Mouse (Mus musculus) adrenal gland, postnatal 4 days (tissue): ENCODE measurements around the gene Aif1l. TPM values are rescaled to one million over a fixed set of nuclear protein-coding genes. Genes with fewer than 3 reads are reported as not detected.

Source experiments
- DNase-seq, 2 experiments: peaks; one replicate each; pipeline ENCODE4 v3.0.0; 2021 to 2022; ENCODE audit warnings: low spot score in 2 of 2, mixed read lengths in 2 of 2
- total RNA-seq, 2 experiments: library from RNA; stranded (reverse); gene quantifications; 2 replicates each; pipeline ENCODE4 v1.2.3; 2021

Aif1l gene
- total RNA-seq, 2 experiments from 2014 or later: 31.2 to 49.5 TPM

- no peak for DNase-seq
These were observed 58.4 kb downstream of the Aif1l start for GRCm38 (mm10) chr2:32008311-32008710.

- DNase-seq: no peak
These were observed 58.8 kb downstream of the Aif1l start for GRCm38 (mm10) chr2:32008716-32009115.

GRCm38 (mm10) chr2:32019704-32020103 lies 69.8 kb downstream of the Aif1l start:
- no peak for DNase-seq

GRCm38 (mm10) chr2:32020229-32020628 lies 70.3 kb downstream of the Aif1l start:
- DNase-seq: no peak

Other genes starting within 250 kb of the Aif1l start
- not detected for gene Qrfp, start 139.6 kb upstream of the Aif1l start, total RNA-seq
- gene Fibcd1, start 104.1 kb upstream of the Aif1l start, total RNA-seq: 1 to 10 TPM; 1.1 to 2.2 TPM
- gene Lamc3, start 62.8 kb upstream of the Aif1l start, total RNA-seq: 10 to 100 TPM; 18.7 to 19.6 TPM
- gene Nup214, start 24.3 kb downstream of the Aif1l start, total RNA-seq: 10 to 100 TPM; 71.1 to 86.6 TPM
- 1 to 10 TPM; 2.4 TPM for gene Fam78a, start 134.7 kb downstream of the Aif1l start, total RNA-seq
- 1 to 10 TPM; 5.5 to 6.3 TPM for gene Plpp7, start 145.4 kb downstream of the Aif1l start, total RNA-seq
- 100 to 1,000 TPM; 148 to 158 TPM for gene Prrc2b, start 200.9 kb downstream of the Aif1l start, total RNA-seq